Mouse (Mus musculus): ENCODE measurements at regions not wholly inside any gene's neighbourhood (a gene's known extent, or its start where the extent isn't known, plus 50 kb on each side); places are given as distances from the start of the nearest gene placed in this dataset.
"Not testable (repeated sequence)": the region's sequence is repeated elsewhere in the genome, so short reads cannot be mapped to it uniquely, and the experiment has no call there.

- 56% methylated on average over 5 of the region's 5 CpGs for WGBS
Measured at GRCm38 (mm10) chr2:72647642-72648041, 171.7 kb downstream of the Cdca7 start.

GRCm38 (mm10) chr2:72648294-72648693 lies 172.3 kb downstream of the Cdca7 start:
- no peak for ATAC-seq (ENCODE audit: extremely low read depth, insufficient number of reproducible peaks, low FRiP score, low TSS enrichment)
- Histone ChIP-seq H3K27ac (replicated peaks) (no peak overlapping the region), H3K4me1 (peaks cover 13% of the 10 kb centered on the region), H3K36me3 (no peaks in the 10 kb centered on the region), H3K27me3 (replicated peaks) (no peaks in the 10 kb centered on the region), H3K4me3 (no peak overlapping the region), H3K4me2 (no peak overlapping the region), H3K9ac (no peak overlapping the region), H3K9me3 (no peaks in the 10 kb centered on the region)
- whole genome bisulfite sequencing = 42% methylated on average over 5 of the region's 5 CpGs

More at GRCm38 (mm10) chr2:72647642-72648041, 171.7 kb downstream of the Cdca7 start:
- ATAC-seq (ENCODE audit: extremely low read depth, insufficient number of reproducible peaks, low FRiP score, low TSS enrichment) = no peak
- Histone ChIP-seq H3K9me3 (no peaks in the 10 kb centered on the region), H3K27ac (replicated peaks) (no peak overlapping the region), H3K4me2 (no peak overlapping the region), H3K4me3 (no peak overlapping the region), H3K4me1 (peaks cover 13% of the 10 kb centered on the region), H3K36me3 (no peaks in the 10 kb centered on the region), H3K9ac (no peak overlapping the region), H3K27me3 (replicated peaks) (no peaks in the 10 kb centered on the region)

GRCm38 (mm10) chr2:72655864-72656263 lies 179.9 kb downstream of the Cdca7 start:
- Histone ChIP-seq H3K9ac (no peak overlapping the region), H3K36me3 (no peaks in the 10 kb centered on the region), H3K27me3 (replicated peaks) (no peaks in the 10 kb centered on the region), H3K4me2 (no peak overlapping the region), H3K27ac (replicated peaks) (no peak overlapping the region), H3K4me1 (peaks cover 4% of the 10 kb centered on the region; the same call in 1 of the 2 replicates), H3K4me3 (no peak overlapping the region), H3K9me3 (no peaks in the 10 kb centered on the region)
- ATAC-seq (ENCODE audit: extremely low read depth, insufficient number of reproducible peaks, low FRiP score, low TSS enrichment) = no peak
- 70% methylated on average over 9 of the region's 9 CpGs for WGBS

GRCm38 (mm10) chr2:72657101-72657920 lies 181.4 kb downstream of the Cdca7 start:
- Histone ChIP-seq H3K27me3 (replicated peaks) (no peaks in the 10 kb centered on the region), H3K9ac (no peak overlapping the region), H3K9me3 (no peaks in the 10 kb centered on the region), H3K27ac (replicated peaks) (no peak overlapping the region), H3K4me1 (peaks cover 4% of the 10 kb centered on the region; the same call in 1 of the 2 replicates), H3K36me3 (no peaks in the 10 kb centered on the region), H3K4me3 (no peak overlapping the region), H3K4me2 (no peak overlapping the region)
- WGBS = 56% methylated on average over 10 of the region's 10 CpGs
- no peak for ATAC-seq (ENCODE audit: extremely low read depth, insufficient number of reproducible peaks, low FRiP score, low TSS enrichment)

- no peaks in the 10 kb centered on the region for H3K9me3 ChIP-seq
- H3K4me2 ChIP-seq = no peak overlapping the region
- no peak overlapping the region for H3K9ac ChIP-seq
- 71% methylated on average over 7 of the region's 7 CpGs for WGBS
- no peak for ATAC-seq (ENCODE audit: extremely low read depth, insufficient number of reproducible peaks, low FRiP score, low TSS enrichment)
- no peaks in the 10 kb centered on the region for H3K27me3 ChIP-seq (replicated peaks)
- no peak overlapping the region for H3K4me3 ChIP-seq
- H3K27ac ChIP-seq (replicated peaks) = no peak overlapping the region
- no peaks in the 10 kb centered on the region for H3K36me3 ChIP-seq
- peaks cover 6% of the 10 kb centered on the region; the same call in 1 of the 2 replicates for H3K4me1 ChIP-seq
Measured at GRCm38 (mm10) chr2:72662396-72662795, 186.4 kb downstream of the Cdca7 start.

DNA sequence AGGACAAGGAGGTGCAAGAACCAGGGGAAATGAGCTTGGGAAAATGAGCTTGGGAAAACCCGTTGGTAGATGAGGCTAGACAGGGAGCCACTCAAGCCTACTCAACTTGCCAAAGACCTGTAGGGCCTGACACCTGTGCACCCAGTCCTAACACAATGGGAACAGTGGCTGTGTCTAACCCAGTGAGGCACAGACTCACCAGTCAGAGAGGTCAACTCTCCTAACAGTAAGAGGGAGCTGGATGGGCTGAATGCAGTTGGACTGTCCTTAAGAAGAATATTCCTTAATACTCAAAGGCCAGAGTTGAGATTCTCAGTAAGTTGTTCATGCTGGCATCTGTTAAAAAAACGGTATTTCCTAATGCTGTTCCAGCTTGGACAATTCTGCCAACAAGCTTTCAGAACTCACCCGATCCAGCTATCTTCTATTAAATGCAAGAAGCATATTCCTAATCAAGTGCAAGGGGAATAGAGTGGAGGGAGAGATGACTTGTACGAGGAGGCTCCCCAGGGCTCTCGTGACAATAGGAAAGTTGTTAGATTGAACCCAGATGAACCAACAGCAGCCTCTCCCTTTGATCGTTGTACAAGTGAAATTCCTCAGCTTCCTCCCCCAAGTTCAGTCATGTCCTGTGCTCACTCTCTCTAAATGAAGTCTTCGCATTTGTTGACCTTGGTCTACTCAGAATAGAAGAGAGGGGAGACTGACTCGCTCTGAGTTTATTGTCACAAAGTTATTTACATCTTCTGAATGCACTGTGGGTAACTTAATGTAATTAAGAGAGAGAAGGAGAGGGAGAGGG lies 187.2 kb downstream of the Cdca7 start:
- ATAC-seq (ENCODE audit: extremely low read depth, insufficient number of reproducible peaks, low FRiP score, low TSS enrichment) = no peak
- Histone ChIP-seq H3K27me3 (replicated peaks) (no peaks in the 10 kb centered on the region), H3K9ac (no peak overlapping the region), H3K9me3 (no peaks in the 10 kb centered on the region), H3K36me3 (no peaks in the 10 kb centered on the region), H3K27ac (replicated peaks) (no peak overlapping the region), H3K4me2 (no peak overlapping the region), H3K4me3 (no peak overlapping the region), H3K4me1 (0 out of 2 replicates have a peak, but pooled peaks cover 3% of the 10 kb centered on the region)
- 55% methylated on average over 8 of the region's 8 CpGs for WGBS

DNA sequence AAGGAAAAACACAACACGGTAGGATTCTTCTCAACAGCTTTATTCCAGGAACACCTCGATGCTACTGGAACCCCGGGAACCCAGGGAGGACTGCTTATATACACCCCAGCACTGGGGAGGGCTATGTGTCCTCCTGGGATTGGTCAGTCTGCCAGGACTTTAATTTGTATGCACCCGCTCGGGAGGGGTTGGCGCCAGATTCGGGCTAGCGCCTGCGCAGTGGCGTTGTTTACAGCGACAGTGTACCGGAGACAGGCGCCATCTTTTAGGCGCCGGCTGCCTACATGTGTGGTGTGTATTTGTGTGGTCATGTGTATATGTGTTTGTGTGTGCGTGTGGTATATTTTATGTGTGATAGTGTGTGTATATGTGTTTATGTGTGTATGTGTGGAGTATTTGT lies 191.4 kb downstream of the Cdca7 start:
- H3K27me3 ChIP-seq (replicated peaks); H3K4me3 ChIP-seq; H3K27ac ChIP-seq (replicated peaks); H3K4me2 ChIP-seq; H3K4me1 ChIP-seq; H3K9me3 ChIP-seq; H3K9ac ChIP-seq; ATAC-seq (ENCODE audit: extremely low read depth, insufficient number of reproducible peaks, low FRiP score, low TSS enrichment); H3K36me3 ChIP-seq: not testable (repeated sequence)
- WGBS = 92% methylated on average over 16 of the region's 16 CpGs

DNA sequence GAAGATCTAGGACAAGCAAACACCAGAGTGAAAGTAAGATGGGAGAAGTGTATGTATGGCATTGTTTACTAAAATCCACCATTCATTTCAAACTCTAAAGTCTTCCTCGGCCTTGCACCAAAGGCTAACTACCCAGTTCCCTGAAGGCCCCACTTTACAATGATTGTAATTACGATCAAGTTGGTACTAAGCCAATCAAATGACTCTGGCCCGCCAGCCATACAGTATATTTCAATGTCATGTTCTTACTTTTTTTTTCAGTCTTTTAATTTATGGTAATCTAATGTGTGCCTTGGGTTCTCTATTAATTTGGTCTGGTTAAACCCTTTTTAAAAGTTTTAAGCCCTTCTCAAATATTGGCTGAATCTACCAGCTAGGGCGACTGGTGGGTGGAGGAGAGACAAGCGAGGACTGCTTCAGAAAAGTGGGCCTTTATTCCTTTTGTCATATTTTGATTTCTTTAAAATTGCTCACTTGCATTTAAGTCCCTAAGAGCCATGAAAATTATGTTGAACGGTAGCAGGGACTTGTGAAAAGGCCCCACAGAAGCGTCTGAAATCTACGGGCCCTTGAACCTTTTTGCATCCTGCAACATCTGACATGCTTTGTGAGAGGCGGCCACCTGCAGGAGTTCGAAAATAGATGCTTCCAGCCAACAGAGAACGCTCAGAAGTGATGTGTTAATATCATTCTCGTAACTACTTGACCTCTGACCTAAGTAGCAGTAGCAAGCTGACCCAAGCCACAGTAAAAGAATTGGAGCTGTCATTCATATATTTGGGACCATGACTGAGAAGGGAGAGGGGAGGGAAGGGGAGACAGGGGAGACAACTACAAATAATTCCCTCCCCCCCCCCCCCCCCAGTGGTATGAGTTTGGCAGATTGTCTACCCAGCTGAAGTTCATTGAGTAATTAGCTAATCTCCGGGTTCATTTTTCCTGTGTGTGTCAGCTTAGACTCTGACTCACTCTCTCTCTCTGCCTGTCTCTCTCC lies 197.2 kb downstream of the Cdca7 start:
- H3K4me2 ChIP-seq = no peak overlapping the region
- H3K27ac ChIP-seq (replicated peaks) = no peak overlapping the region
- H3K9me3 ChIP-seq = no peaks in the 10 kb centered on the region
- H3K4me1 ChIP-seq = peaks cover 15% of the 10 kb centered on the region
- no peak for ATAC-seq (ENCODE audit: extremely low read depth, insufficient number of reproducible peaks, low FRiP score, low TSS enrichment)
- H3K4me3 ChIP-seq = no peak overlapping the region
- H3K36me3 ChIP-seq = no peaks in the 10 kb centered on the region
- no peak overlapping the region for H3K9ac ChIP-seq
- no peaks in the 10 kb centered on the region for H3K27me3 ChIP-seq (replicated peaks)
- 50% methylated on average over 13 of the region's 13 CpGs for WGBS

GRCm38 (mm10) chr2:72674229-72674628 lies 198.3 kb downstream of the Cdca7 start:
- Histone ChIP-seq H3K36me3 (no peaks in the 10 kb centered on the region), H3K4me3 (no peak overlapping the region), H3K9ac (0 out of 2 replicates have a peak overlapping the region, but pooled peaks have one; percentile 38), H3K4me1 (peaks cover 15% of the 10 kb centered on the region), H3K4me2 (peak overlapping the region; percentile 21), H3K27ac (replicated peaks) (no peak overlapping the region), H3K27me3 (replicated peaks) (no peaks in the 10 kb centered on the region), H3K9me3 (no peaks in the 10 kb centered on the region)
- 11% methylated on average over 4 of the region's 4 CpGs for WGBS
- no peak for ATAC-seq (ENCODE audit: extremely low read depth, insufficient number of reproducible peaks, low FRiP score, low TSS enrichment)

GRCm38 (mm10) chr2:72674856-72675440 lies 199.0 kb downstream of the Cdca7 start:
- H3K36me3 ChIP-seq = no peaks in the 10 kb centered on the region
- H3K4me2 ChIP-seq = peak overlapping the region; percentile 21; the same call in 1 of the 2 replicates
- no peaks in the 10 kb centered on the region for H3K9me3 ChIP-seq
- WGBS = 48% methylated on average over 6 of the region's 6 CpGs
- H3K27ac ChIP-seq (replicated peaks) = no peak overlapping the region
- peaks cover 15% of the 10 kb centered on the region for H3K4me1 ChIP-seq
- no peak for ATAC-seq (ENCODE audit: extremely low read depth, insufficient number of reproducible peaks, low FRiP score, low TSS enrichment)
- H3K4me3 ChIP-seq = no peak overlapping the region
- H3K9ac ChIP-seq = no peak overlapping the region
- H3K27me3 ChIP-seq (replicated peaks) = no peaks in the 10 kb centered on the region

Measured in heart, embryonic 13.5 days (tissue).